11 mouse cellular contexts compared by ENCODE assay signal in genomic region chr5:35737231-35737901, GRCm38 (mm10). TPM values are rescaled to one million over a fixed set of nuclear protein-coding genes. Genes with fewer than 3 reads are reported as not detected.
DNase-seq lines count a peak whose midpoint lies in the region; ATAC-seq and TF ChIP-seq lines count a peak whose summit lies in the region.
"Had no signal": no experiment of that assay in that cellular context is flagged by ENCODE, and none has a peak within 500 bp of the region (broad histone marks: within the 10 kb centered on the region; RNA-seq: fewer than 3 reads in every experiment).

No protein-coding gene starts in this region.

- DNase-seq in kidney, adult 11 months: peak; percentile 87
- peak; percentile 47 for DNase-seq in brain, embryonic 14.5 days (ENCODE audit: low read depth)
- no peak for DNase-seq in intestine, embryonic 14.5 days (ENCODE audit: low spot score)
- peak; percentile 69 for DNase-seq in lung, postnatal 0 days (ENCODE audit: low spot score)
- DNase-seq in right cerebral cortex, postnatal 14 days: no peak

- 0 out of 2 replicates have a peak, but pooled peaks cover 3% of the 10 kb centered on the region for H3K27me3 ChIP-seq in kidney, embryonic 14.5 days (ENCODE audit: control insufficient read depth, insufficient read depth, low read length)
- peaks cover 8% of the 10 kb centered on the region; the same call in 1 of the 2 replicates for H3K27me3 ChIP-seq in intestine, embryonic 14.5 days (replicated peaks; ENCODE audit: control insufficient read depth, insufficient read depth, low read length)
- no peaks in the 10 kb centered on the region for H3K27me3 ChIP-seq in lung, postnatal 0 days (replicated peaks; ENCODE audit: insufficient read depth, low read length)

- peaks cover 12% of the 10 kb centered on the region; the same call in 1 of the 2 replicates for H3K4me1 ChIP-seq in kidney, embryonic 14.5 days (ENCODE audit: control insufficient read depth, insufficient read depth, low read length)
- peaks cover 23% of the 10 kb centered on the region for H3K4me1 ChIP-seq in intestine, embryonic 14.5 days (replicated peaks; ENCODE audit: control insufficient read depth, insufficient read depth, low read length)
- peaks cover 26% of the 10 kb centered on the region for H3K4me1 ChIP-seq in lung, postnatal 0 days (ENCODE audit: insufficient read depth, low read depth, low read length)
- H3K4me1 ChIP-seq: midbrain, embryonic 12.5 days had no signal

- no peak overlapping the region for H3K27ac ChIP-seq in kidney, embryonic 14.5 days (ENCODE audit: low read depth, low read length)
- no peak overlapping the region for H3K27ac ChIP-seq in intestine, embryonic 14.5 days (ENCODE audit: low read depth)
- 0 out of 2 replicates have a peak overlapping the region, but pooled peaks have one; percentile 52 for H3K27ac ChIP-seq in lung, postnatal 0 days (ENCODE audit: low read length)
- H3K27ac ChIP-seq: midbrain, embryonic 12.5 days had no signal

- TF ChIP-seq EP300 in lung, postnatal 0 days (IDR thresholded peaks at IDR 0.05): peak; percentile 67; the same call in 1 of the 2 replicates

- TF ChIP-seq CTCF in brain, embryonic 14.5 days (IDR thresholded peaks at IDR 0.05; ENCODE audit: borderline replicate concordance, extremely low read depth, insufficient read depth, insufficient read length): no peak
- peak; percentile 37 for TF ChIP-seq CTCF in lung, postnatal 0 days (IDR thresholded peaks at IDR 0.05)

- no peak for ATAC-seq in kidney, embryonic 14.5 days (ENCODE audit: low FRiP score, low TSS enrichment)
- ATAC-seq in intestine, embryonic 14.5 days (replicated peaks; ENCODE audit: low FRiP score, low TSS enrichment, low read depth): peak; percentile 28; the same call in 1 of the 2 replicates
- peak; percentile 37 for ATAC-seq in lung, postnatal 0 days
- no peak for ATAC-seq in CD4-positive, CD25-positive, alpha-beta regulatory T cell, adult 4 months
- no peak for ATAC-seq in megakaryocyte-erythroid progenitor cell, adult 5-6 weeks (replicated peaks; ENCODE audit: low FRiP score, low TSS enrichment, poor library complexity, severe bottlenecking)

- 72% methylated on average over 20 of the region's 20 CpGs for WGBS in kidney, embryonic 14.5 days
- 61% methylated on average over 20 of the region's 20 CpGs for WGBS in intestine, embryonic 14.5 days
- 33% methylated on average over 20 of the region's 20 CpGs for WGBS in lung, postnatal 0 days

- H3K4me3 ChIP-seq in kidney, embryonic 14.5 days (ENCODE audit: low read length): no peak overlapping the region
- H3K4me3 ChIP-seq in intestine, embryonic 14.5 days (ENCODE audit: low read depth, low read length): no peak overlapping the region
- H3K4me3 ChIP-seq in lung, postnatal 0 days (ENCODE audit: low read depth, low read length): no peak overlapping the region
- H3K4me3 ChIP-seq: midbrain, embryonic 12.5 days had no signal

- H3K9ac ChIP-seq in kidney, embryonic 14.5 days (ENCODE audit: low read depth, low read length): no peak overlapping the region
- H3K9ac ChIP-seq in intestine, embryonic 14.5 days (ENCODE audit: low read length): no peak overlapping the region
- H3K9ac ChIP-seq in lung, postnatal 0 days (replicated peaks; ENCODE audit: low read depth): no peak overlapping the region
- H3K9ac ChIP-seq: midbrain, embryonic 12.5 days had no signal

- no peaks in the 10 kb centered on the region for H3K9me3 ChIP-seq in kidney, embryonic 14.5 days (ENCODE audit: control insufficient read depth, low read length)
- no peaks in the 10 kb centered on the region for H3K9me3 ChIP-seq in intestine, embryonic 14.5 days (ENCODE audit: control insufficient read depth, low read length)
- H3K9me3 ChIP-seq in lung, postnatal 0 days (ENCODE audit: low read length): no peaks in the 10 kb centered on the region
- H3K9me3 ChIP-seq: midbrain, embryonic 12.5 days had no signal

- no peak overlapping the region for H3K4me2 ChIP-seq in kidney, embryonic 14.5 days (replicated peaks; ENCODE audit: low read depth, low read length)
- H3K4me2 ChIP-seq in intestine, embryonic 14.5 days (ENCODE audit: low read length): no peak overlapping the region
- H3K4me2 ChIP-seq in lung, postnatal 0 days (replicated peaks; ENCODE audit: low read depth, low read length): no peak overlapping the region
- H3K4me2 ChIP-seq: midbrain, embryonic 12.5 days had no signal

- TF ChIP-seq POLR2A in brain, embryonic 14.5 days (IDR thresholded peaks at IDR 0.05; ENCODE audit: borderline replicate concordance, extremely low read depth, insufficient read depth, insufficient read length, poor library complexity, severe bottlenecking): no peak

- H3K36me3 ChIP-seq in kidney, embryonic 14.5 days (ENCODE audit: control insufficient read depth, insufficient read depth, low read length): no peaks in the 10 kb centered on the region
- no peaks in the 10 kb centered on the region for H3K36me3 ChIP-seq in intestine, embryonic 14.5 days (ENCODE audit: control insufficient read depth, insufficient read depth, low read length)
- no peaks in the 10 kb centered on the region for H3K36me3 ChIP-seq in lung, postnatal 0 days (ENCODE audit: insufficient read depth, low read length)
- H3K36me3 ChIP-seq: midbrain, embryonic 12.5 days had no signal

RNA-seq across cellular contexts. Expression of gene Sh3tc1, which starts 2.4 kb away (rescaled TPM):
- 4.2 and 11.3 TPM in 2 replicates for polyA plus RNA-seq in kidney, embryonic 14.5 days (2014; fragmentation: Nextera tagmentation; extraction: Ambion mirVana)
- polyA plus RNA-seq in brain, embryonic 14.5 days (2012; rRNA removed): 1.2 and 1.8 TPM in 2 replicates
- polyA plus RNA-seq in intestine, embryonic 14.5 days (2014; fragmentation: Nextera tagmentation; extraction: Ambion mirVana): 7.9 and 10.1 TPM in 2 replicates
- 21.1 and 22.9 TPM in 2 replicates for polyA plus RNA-seq in lung, postnatal 0 days (2015; fragmentation: Nextera tagmentation; extraction: Ambion mirVana)
- 1 to 10 TPM; 2.6 to 4.4 TPM for polyA plus RNA-seq in CD4-positive, CD25-positive, alpha-beta regulatory T cell, adult 4 months (2017; shearing (Covaris generic))
- 2.5 TPM in 1 of 2 replicates, not detected in the other for total RNA-seq in megakaryocyte-erythroid progenitor cell, adult 5-6 weeks (2014; fragmentation: Nextera tagmentation)
- 0.23 TPM in 1 of 2 replicates, not detected in the other for total RNA-seq in megakaryocyte-erythroid progenitor cell, adult 5-6 weeks (2017)
- total RNA-seq: MEL had no signal

RNA-seq across cellular contexts. Expression of gene Ablim2, which starts 20.3 kb away (rescaled TPM):
- 0.30 and 2.5 TPM in 2 replicates for polyA plus RNA-seq in kidney, embryonic 14.5 days (2014; fragmentation: Nextera tagmentation; extraction: Ambion mirVana)
- polyA plus RNA-seq in brain, embryonic 14.5 days (2012; rRNA removed): 10.7 and 19.6 TPM in 2 replicates
- polyA plus RNA-seq in intestine, embryonic 14.5 days (2014; fragmentation: Nextera tagmentation; extraction: Ambion mirVana): 3.1 and 4.4 TPM in 2 replicates
- polyA plus RNA-seq in lung, postnatal 0 days (2015; fragmentation: Nextera tagmentation; extraction: Ambion mirVana): 0.74 and 0.75 TPM in 2 replicates
- polyA plus RNA-seq in CD4-positive, CD25-positive, alpha-beta regulatory T cell, adult 4 months (2017; shearing (Covaris generic)): 1 to 10 TPM; 2.8 to 3.4 TPM
- total RNA-seq in megakaryocyte-erythroid progenitor cell, adult 5-6 weeks (2014; fragmentation: Nextera tagmentation): 0.22 TPM in 1 of 2 replicates, not detected in the other
- 0.38 and 3.1 TPM in 2 replicates for total RNA-seq in megakaryocyte-erythroid progenitor cell, adult 5-6 weeks (2017)
- total RNA-seq: common myeloid progenitor, adult 5-6 weeks; MEL had no signal

RNA-seq across cellular contexts. Expression of gene Htra3, which starts 57.8 kb away (rescaled TPM):
- 7.0 and 8.6 TPM in 2 replicates for polyA plus RNA-seq in kidney, embryonic 14.5 days (2014; fragmentation: Nextera tagmentation; extraction: Ambion mirVana)
- 8.1 and 14.8 TPM in 2 replicates for polyA plus RNA-seq in brain, embryonic 14.5 days (2012; rRNA removed)
- 39.1 and 47.9 TPM in 2 replicates for polyA plus RNA-seq in intestine, embryonic 14.5 days (2014; fragmentation: Nextera tagmentation; extraction: Ambion mirVana)
- polyA plus RNA-seq in lung, postnatal 0 days (2015; fragmentation: Nextera tagmentation; extraction: Ambion mirVana): 35.7 and 40.5 TPM in 2 replicates
- not detected for polyA plus RNA-seq in CD4-positive, CD25-positive, alpha-beta regulatory T cell, adult 4 months (2017; shearing (Covaris generic))
- total RNA-seq in megakaryocyte-erythroid progenitor cell, adult 5-6 weeks (2014; fragmentation: Nextera tagmentation): not detected in 2 replicates
- not detected in 2 replicates for total RNA-seq in megakaryocyte-erythroid progenitor cell, adult 5-6 weeks (2017)
- total RNA-seq: common myeloid progenitor, adult 5-6 weeks; MEL had no signal

Comparison
In these comparisons a context has a peak if more than half of its experiments do, and no peak if none do; other contexts are left out.
1. DNase-seq: peak in kidney, adult 11 months (single experiment), brain, embryonic 14.5 days (single experiment) and lung, postnatal 0 days (single experiment); none in intestine, embryonic 14.5 days (single experiment) and right cerebral cortex, postnatal 14 days (single experiment).
2. ATAC-seq: peak in intestine, embryonic 14.5 days (single experiment) and lung, postnatal 0 days (single experiment); none in kidney, embryonic 14.5 days (single experiment), CD4-positive, CD25-positive, alpha-beta regulatory T cell, adult 4 months (single experiment) and megakaryocyte-erythroid progenitor cell, adult 5-6 weeks (single experiment).